Mouse (Mus musculus) stomach, postnatal 0 days (tissue): ENCODE results near the gene Rnf182.

Experiments used
- CTCF ChIP-seq: IDR thresholded peaks from 2 replicates; pipeline ENCODE4 v1.5.1; 2016; ENCODE audit warnings: antibody characterized with exemption, low read depth, mild to moderate bottlenecking, moderate library complexity
- EP300 ChIP-seq: optimal IDR thresholded peaks from 2 replicates; pipeline ENCODE3; 2016; ENCODE audit warnings: antibody characterized with exemption

DNA sequence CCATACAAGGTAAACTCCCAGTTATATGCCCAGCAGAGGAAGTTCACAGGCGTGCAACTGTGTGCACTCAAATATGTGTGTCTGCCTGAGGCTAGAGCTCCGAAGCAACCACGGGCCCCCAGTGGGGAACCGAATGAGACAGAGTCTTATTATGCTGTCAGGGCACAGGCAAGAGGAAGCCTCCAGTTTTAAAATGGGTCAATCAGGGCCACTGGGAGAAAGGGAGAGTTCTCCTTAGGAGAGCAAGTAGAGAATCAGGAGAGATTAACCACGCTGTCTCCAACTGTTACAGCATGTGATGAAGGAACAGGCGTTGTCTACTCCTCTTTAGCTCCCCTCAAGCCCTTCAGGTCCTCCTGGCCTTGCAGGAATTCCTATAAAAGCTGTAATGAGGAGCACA lies 33.0 kb downstream of the Rnf182 start:
- TF ChIP-seq CTCF (no peak), EP300 (no peak)
